Mouse (Mus musculus): ENCODE measurements around the gene Plcb1.

The Plcb1 gene

DNA sequence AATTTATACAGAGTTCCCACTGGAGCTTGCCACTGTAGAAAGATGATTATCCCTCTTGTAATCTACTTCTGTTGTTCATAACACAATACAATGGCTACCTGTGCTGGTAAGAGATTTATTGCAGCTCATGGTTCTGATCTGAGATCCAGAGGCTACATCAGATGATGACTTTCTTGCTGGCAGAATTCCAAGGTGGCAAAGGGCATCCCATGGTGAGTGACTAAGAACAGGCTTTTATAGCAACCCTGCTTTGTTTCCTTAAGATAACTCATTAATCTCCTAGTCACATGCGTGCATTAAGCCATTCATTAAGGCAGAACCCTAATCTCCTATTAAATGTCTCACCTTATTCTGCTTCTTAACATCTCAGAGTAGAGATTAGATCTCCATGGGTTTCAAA is 618.2 kb downstream of the Plcb1 start:
- no peak for DNase-seq (ENCODE audit: inconsistent ontology term)

DNA sequence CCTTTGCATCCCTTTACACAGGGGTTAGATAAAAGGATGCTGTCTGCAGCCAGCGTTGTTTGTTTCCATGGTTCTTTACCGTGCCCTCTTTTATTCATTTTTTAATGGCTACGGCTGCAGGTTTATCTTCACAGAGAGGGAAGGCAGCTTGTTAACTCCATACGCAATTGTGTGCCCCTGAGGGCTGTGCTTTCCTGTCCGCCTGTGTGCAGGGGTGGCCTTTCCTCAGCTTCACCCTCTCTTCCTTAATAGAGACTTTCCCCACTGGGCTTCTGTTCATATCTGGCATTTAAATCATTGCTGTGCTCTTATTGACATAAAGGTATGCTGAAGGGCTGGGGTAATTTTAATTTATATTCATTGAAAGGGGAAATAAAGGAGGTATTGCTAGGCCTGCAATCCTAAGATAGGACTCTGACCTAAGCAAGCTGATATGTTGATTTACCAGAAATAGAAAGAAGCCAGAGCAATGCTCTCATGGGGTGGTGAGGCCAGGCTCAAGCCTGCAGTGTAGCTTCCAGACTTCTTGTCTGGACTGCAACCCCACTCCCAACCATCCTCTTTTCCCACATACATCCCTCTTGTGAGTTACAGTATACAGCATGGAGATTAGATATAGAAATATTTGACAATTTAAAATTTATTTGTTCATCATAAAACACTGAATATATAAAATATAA is 623.7 kb downstream of the Plcb1 start:
- no peak for DNase-seq (ENCODE audit: inconsistent ontology term)

DNA sequence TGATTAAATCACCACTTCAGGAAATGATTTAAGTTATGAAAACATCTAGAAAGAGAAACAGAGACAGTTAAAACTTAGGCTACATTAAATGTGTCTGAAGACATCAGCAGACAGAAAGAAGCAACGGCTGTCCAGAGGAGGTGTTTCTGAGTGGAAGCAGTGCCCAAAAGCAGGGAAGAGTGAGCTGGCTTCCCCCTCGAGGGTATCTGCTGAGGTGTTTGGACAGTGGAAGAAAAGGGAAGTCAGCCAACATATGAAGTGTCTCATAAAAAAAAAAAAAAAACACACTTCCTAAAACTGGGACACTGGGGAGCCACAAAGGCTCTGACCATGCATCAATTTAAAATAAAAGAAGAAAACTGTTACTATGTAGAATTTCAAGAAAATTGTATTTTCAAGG is 625.8 kb downstream of the Plcb1 start:
- DNase-seq (ENCODE audit: inconsistent ontology term): no peak

DNA sequence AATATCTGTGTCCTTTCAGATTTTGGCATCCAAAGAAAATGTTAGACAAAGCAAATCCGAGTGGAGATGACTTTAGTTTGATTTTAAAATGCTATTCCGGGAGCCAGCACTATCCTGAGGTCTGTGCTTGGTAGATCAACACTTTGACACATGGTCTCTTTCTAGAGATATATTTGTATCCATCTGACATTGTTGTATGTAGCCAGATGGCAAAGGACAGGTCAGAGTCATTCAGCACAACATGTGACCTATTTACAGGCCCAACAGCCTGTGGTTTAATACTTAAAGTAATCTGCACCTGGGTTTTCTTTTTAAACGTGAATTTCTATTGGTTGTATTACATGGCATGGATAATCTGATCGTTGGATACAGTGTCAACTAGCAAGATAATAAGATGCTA is 629.3 kb downstream of the Plcb1 start:
- no peak for DNase-seq (ENCODE audit: inconsistent ontology term)

DNA sequence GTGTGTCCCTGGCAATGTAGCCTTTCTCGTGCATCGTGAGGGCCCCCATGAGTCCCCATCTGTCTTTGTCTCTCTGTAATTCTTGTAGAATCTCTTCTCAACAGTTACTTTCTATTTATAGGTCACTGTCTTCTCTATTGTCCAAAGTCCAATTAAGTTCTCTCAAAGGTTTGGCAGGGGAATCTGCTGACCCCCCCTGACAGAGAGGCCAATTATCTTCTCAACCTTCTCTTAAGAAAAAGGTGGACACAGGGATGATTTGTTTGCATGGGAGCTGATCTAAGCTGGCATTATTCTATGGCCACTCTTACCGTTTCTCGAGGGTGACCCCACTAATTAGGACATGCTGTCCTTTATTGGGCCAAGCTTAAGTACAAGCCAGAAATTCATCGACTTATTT is 633.4 kb downstream of the Plcb1 start:
- DNase-seq (ENCODE audit: inconsistent ontology term): peak; percentile 37

DNA sequence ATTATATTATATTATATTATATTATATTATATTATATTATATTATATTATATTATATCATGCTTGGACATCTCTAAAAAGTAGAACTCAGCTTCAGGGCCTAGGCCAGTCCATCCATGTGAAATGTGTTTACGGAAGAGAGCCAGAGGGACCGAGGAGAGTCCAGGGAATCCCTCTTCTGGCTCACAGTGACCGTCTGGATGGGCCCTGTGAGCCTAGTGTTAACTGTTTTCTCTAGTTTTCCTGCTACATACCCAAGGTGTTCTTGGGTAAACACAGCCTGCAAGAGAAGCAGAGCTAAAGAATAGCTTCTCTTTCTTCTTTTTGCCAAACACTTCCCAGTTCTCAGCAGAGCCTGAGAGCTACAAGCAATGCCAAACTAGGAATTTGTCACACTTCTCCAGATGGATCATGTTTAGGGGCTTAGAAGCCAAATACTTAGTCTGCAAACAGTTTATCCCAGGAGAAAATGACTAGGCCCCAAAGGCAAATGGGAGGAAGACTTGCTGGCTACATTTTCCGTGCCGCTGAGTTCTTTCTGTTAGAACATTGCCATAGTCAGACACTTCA is 649.2 kb downstream of the Plcb1 start:
- no peak for DNase-seq (ENCODE audit: inconsistent ontology term)

DNA sequence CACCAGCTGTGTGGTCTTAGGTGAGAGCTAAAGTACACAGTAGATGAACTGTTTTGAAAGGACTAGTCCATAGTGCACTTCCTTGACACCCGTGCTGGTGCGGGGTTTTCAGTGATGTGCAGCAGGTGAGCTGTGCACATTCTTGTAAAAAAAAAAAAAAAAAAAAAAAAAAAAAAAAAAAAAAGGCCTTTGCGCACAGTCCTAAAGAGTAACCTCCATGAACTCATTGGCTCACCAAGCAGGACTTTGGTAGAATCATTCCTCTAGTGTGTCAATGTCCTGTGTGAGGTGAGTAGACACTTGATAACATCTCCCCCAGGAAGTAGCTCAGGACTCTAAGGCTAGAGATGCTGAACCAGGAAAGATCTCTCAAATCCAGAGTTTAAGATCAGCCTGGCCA is 653.2 kb downstream of the Plcb1 start:
- DNase-seq (ENCODE audit: inconsistent ontology term): no peak

DNA sequence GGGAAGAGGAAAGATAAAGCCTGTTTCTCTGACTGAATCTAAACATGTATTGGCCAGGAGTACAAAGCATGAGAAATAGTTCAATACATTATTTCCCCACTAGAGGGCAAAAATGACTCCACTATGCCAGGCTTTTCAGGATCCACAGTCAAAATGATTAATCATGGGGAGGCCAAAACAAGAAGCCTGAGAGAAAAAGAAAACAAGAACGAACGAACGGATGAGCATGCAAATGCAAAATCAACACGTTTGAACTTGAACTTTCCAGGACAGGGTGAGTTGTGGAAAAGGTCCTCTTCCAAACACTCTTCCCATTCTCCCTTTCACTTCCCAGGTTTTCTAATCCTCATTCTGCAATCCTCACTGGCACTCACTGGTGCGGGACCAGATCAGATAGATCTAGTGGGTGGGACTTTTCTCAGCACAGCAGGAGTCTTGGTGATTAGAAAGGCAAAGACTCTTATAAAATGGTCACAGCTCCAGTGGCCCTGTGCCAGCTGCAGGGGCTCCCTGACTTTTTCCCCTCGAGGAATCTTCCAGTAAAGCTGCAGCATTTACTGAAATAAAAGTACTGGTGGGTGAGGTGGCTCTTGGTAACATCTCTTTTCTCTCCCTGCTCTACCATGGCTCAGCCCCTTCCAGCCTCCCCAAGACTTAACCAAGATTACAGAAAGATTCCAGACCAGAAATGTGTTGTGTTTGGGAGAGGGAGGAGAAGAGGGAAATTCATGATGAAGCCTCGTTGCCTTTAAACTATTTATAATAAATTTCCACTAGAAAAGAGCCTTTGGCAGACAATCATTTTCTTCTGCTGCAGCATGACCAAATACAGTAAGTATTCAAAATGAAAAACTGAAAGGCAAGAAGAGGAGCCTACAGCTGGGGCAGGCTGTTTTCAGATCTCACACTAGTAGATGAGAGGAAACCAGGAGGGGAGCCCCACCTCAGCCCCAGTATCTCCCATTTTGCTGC is 654.0 kb downstream of the Plcb1 start:
- peak; percentile 87 for DNase-seq (ENCODE audit: inconsistent ontology term)

DNA sequence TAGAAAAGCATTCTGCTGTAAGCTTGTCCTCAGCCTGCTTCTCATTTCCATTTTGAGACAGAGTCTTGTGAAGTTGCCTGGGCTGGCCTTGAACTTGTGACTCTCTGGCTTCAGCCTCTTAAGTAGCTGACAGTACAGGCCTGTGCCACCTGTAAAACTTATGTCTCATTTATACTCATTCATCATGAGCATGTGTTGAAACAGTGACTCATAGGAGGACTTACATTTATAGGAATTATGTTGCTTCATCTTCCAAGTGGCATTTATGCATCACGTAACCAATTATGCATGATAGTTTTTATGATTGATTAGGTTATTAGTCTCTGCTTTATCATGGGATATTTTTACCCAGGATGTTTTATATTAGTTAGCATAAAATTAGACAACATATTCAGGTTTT is 667.7 kb downstream of the Plcb1 start:
- no peak for DNase-seq (ENCODE audit: inconsistent ontology term)

DNA sequence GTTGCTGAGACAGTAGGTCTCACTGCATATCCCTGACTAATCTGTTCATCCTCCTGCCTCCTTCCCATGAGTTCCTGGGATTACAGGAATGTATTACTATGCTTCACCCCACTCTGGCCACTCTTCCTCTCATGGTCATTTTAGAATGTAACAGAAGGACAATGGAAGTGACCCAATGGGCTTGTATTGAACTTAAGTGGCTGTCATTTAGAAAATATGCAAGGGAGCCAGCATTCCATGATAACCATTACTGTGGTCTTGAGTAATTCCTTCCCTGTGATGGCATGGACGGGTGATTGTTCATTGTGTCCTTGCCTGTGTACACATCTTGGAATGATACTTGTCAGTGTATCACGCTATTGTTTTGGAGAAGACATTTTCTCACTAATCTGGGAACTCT is 668.1 kb downstream of the Plcb1 start:
- peak; percentile 91 for DNase-seq (ENCODE audit: inconsistent ontology term)

DNA sequence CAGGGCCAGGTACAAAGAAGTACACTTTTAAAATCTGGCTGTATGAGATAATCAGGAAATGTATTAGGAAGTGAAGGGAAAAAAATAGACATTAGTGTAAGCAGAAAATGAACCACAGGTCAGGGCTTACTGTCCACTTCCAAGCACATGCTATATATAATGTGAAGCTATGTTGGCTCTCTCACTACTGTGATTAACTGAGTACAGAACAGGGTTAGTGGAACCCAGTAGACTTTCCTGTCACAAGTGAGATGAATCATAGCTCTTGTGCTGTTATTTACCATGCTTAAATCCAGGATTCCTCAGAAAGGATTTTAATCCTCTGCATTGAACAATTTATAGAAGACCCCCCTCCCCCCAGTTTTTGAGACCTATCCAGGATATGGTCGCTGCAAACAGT is 668.6 kb downstream of the Plcb1 start:
- DNase-seq (ENCODE audit: inconsistent ontology term): no peak

DNA sequence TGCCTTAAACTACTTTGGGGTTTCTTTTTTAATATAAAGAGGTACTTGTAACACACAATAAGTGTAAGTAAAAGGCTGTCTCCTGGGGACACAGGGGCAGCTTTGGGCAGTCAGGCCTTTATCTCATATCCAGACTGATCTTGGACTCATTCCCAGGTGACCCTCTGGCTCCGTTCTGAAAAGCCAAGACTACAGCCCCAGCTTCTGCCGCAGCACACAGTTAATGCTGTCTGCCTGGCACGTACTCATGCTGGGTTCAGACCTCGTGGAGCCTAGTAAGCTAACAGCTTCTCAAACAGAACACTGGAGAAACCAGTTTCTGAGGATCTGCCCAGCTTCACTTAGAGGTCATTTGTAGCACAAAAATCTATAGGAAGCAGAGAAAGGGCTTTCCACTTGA is 682.0 kb downstream of the Plcb1 start:
- no peak for DNase-seq (ENCODE audit: inconsistent ontology term)

DNA sequence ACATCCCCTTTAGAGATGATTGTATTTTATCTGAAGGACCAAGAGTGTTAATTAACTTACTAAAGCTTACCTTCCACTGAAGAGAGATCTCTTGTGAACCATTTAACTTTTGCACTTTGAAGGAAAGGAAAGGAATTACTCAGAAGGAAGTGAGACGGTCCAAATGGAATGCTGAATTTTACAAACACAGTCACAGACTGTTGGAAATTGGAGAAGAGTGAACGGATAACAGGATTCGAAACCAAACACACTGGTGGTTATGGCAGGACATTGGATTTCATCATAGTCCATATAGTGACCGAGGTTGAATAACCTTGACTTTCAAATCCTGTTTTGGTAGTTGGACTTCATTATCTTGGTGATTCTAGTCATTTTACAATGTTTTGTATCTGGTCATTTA is 688.2 kb downstream of the Plcb1 start:
- DNase-seq (ENCODE audit: inconsistent ontology term): no peak

DNA sequence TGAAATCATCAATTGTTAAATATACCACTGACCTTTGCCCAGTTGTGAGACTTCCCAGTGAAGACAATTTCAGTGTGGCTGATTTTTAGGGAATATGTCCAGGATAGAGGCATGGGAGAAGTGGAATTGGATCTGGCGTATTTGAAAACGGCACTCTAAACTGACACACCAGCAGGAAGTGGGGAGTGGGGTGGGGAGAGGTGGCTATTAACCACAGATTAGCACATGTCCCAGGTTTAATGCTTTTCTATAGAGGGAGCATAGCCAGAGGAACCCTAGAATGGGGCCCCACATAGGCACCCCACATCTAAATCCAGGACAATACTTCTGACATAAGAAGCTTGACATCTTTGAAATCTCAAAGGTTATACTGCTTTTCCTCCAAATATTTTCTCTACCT is 699.4 kb downstream of the Plcb1 start:
- DNase-seq (ENCODE audit: inconsistent ontology term): no peak

DNA sequence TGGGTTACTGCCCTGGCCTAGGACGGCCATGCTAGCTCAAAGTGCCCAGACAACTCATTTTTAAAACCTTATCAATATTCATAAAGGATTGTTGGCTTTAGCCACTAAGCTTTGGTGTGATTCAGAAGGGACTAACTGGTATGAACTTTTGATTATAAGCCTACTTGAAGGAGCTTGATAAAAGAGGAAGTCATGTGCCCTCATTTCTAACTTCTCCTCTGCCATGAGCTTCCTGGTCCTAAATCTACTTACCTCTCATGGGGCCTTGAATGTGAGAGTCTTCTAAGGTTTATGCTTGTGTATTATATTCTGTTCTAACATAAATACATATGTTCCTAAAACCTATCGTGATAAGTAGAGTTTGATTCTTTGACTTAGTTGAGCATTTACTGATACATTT is 702.4 kb downstream of the Plcb1 start:
- no peak for DNase-seq (ENCODE audit: inconsistent ontology term)

DNA sequence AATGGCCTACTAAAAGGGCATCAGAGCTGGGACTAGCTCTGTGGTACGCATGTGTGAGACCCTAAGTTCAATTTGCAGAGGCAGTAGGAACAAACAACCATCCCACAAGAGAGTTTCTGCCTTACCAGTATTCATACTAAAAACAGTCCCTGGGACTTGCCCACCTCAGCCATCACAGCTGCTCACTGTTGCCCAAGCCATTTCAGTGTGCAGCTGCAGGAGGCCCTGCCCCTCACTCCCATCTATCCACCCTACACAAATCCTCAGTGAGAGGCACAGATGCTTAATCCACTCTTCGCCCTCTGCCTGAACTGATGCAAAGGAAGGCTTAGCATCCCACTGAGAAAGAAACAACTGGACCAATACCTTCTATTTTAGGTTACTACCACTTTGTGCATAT is 703.3 kb downstream of the Plcb1 start:
- DNase-seq (ENCODE audit: inconsistent ontology term): no peak

DNA sequence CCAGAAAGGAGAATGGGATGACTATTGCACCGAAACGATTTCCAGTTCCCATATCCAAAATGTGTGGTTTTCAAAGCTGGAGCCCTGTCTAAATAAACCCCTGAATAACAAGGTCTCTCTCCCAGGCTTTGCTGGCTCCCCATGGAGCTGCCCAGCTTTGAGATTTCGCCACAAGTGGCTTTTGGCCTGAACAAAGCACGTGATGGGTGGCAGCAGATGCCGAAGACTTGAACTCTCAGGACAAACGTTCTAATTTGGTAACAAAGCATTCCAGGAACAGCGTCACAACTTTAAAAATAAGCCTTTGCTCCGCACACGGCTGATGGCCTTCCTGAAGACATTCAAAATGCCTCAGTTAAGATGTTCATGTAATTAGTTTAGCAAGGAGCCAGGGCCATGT is 706.9 kb downstream of the Plcb1 start:
- no peak for DNase-seq (ENCODE audit: inconsistent ontology term)

DNA sequence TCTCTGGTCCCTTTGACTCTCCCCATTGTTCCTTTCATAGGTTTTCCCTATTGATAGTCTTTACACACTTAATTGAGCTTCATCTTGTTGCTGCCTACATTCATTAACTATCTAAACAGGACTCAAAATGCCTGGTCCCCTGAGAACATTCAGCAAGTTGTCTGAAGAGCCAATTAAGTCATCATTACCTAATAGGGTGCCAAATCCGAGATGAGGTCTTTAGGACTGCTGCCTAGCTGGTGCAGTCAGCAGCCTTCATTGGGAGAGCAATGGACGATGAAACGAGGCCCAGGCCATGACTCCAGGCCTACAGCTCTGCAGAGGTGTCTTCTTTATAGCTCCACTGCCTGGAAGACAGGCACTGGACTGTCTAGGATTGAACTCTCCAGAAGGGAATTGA is 710.7 kb downstream of the Plcb1 start:
- DNase-seq (ENCODE audit: inconsistent ontology term): no peak

DNA sequence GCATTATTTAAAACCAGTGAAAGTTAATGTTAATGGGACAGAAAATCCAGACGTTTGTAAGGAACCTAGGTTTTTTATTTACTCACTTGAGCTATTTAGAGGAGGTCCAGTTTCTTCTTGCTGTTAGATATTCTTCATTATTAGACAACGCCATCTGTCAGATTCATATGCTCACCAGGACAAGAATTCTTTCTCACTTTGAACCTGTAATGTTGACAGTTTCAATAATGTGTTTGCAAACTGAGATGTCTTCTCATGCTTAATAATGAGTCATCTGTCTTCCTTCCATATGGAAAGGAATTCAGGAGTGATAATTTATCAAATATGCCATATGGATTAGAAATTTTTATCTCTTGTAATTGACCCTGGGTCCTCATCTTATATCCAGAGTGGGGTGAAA is 711.4 kb downstream of the Plcb1 start:
- DNase-seq (ENCODE audit: inconsistent ontology term): no peak

DNA sequence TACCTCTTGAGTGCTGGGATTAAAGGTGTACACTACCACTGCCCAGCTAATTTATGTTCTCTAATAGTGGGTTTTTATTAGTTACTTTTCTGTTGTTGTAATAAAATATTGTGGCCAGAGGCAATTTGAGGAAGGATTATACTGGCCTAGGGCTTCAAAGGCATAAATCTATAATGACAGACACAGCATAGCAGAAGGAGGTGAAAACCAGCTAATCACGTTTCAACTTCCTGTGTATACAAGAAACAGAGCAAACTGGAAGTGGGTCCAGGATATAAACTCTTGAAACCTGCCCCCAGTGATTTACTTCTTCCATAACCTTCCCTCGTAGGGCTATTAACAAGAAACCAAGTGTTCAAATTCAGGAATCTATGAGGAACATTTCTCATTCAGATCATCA is 715.0 kb downstream of the Plcb1 start:
- no peak for DNase-seq (ENCODE audit: inconsistent ontology term)

DNA sequence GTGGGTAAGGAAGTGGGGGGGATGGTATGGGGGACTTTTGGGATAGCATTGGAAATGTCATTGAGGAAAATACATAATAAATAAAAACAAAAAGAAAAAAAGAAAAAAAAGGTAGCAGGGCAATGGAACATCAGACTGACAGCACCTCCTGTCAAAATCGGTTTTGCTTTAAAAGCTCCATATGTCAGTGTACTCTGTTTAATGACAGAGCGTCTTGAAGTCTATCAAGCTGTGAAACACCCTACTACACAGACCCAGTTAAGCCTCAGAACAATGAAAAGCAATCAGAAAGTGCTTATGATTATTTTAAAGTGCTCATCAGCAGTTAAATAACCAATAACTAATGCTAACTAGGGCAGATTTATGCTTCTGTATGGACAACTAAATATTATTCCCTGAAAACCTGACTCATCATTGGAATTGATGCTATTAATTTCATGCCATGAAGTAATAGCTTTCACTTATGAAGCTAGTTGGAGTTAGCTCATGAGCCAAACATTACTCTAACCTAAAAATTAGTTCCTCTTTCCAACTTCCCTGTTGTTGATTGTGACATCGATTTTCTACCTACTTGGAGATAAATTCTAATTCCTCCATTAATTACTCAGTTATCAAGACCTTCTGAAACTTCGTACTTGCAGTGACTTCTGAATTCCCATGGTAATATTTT is 717.6 kb downstream of the Plcb1 start:
- DNase-seq (ENCODE audit: inconsistent ontology term): no peak

DNA sequence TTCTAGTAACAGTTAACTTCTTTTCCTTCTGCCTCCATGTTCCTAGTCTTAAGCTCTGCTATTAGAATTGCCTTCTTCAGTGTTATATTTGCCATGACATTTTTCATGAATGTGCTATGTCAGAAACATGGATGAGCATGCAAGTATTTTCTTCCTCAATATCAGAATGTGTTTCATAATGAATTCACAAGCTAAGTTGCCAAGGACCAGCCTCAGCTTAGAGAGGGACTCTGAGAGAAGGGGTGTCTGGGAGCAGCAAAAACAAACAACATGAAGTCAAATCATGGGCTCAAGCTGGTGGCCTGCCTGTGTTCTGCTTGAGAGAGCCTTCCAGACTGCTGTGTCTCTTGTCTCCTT is 718.1 kb downstream of the Plcb1 start:
- no peak for DNase-seq (ENCODE audit: inconsistent ontology term)

All from Muller cell, postnatal 12 days (primary cell).